Mouse (Mus musculus) lung, adult 10 weeks (tissue): ENCODE results near the gene Aspa. TPM values are rescaled to one million over a fixed set of nuclear protein-coding genes. Genes with fewer than 3 reads are reported as not detected.

Experiments used
- polyA plus RNA-seq: library from polyadenylated mRNA; stranded (reverse); fragments of 350-450 nt; fragmentation: Illumina TruSeq; extraction: RNeasy Lipid Tissue Mini Kit (QIAGEN cat#74804); gene quantifications from one replicate; pipeline ENCODE4 v1.2.3, GENCODE M21; 2014; ENCODE audit warnings: low read depth, low replicate concordance; ENCODE audit not compliant: insufficient read depth

Gene Aspa
- 6.8 TPM for polyA plus RNA-seq

DNA sequence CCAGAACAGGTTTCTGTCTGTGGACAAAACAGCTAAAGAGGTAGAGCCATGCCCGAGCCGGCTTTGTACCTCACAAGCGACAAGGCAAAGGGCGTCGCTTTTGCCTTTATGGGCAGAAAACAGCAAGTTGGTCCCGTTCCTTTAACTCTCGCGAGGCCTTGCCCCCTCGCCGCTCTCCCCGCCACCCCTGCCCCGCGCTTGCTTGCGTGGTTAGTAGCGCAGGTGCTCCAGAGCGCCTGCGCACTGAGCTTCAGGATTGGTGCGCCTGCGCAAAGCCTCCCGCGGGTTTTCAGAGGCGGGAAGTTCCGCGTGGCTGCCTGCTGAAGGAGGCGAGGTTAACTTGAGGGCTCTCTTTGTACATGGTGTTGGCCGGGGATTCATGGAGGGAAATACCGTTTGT is at the start of gene Aspa, which contains the start of the genes Gm49340 and Spata22:
TSS of gene Aspa (minus strand) at position 155 of the 400 bp plus-strand sequence.
TSS of gene Gm49340 (plus strand) at position 300 of the 400 bp plus-strand sequence.
TSS of gene Spata22 (plus strand) at position 300 of the 400 bp plus-strand sequence.

GRCm38 (mm10) chr11:73370946-73371345 is 41.5 kb upstream of the Aspa start, which contains the start of gene Olfr376:
Gene Olfr376, plus strand, starts transcription at chr11:73371246.

GRCm38 (mm10) chr11:73350483-73350882 is 21.1 kb upstream of the Aspa start, which contains the start of gene Olfr20:
Gene Olfr20, plus strand, starts transcription at chr11:73350783.

DNA sequence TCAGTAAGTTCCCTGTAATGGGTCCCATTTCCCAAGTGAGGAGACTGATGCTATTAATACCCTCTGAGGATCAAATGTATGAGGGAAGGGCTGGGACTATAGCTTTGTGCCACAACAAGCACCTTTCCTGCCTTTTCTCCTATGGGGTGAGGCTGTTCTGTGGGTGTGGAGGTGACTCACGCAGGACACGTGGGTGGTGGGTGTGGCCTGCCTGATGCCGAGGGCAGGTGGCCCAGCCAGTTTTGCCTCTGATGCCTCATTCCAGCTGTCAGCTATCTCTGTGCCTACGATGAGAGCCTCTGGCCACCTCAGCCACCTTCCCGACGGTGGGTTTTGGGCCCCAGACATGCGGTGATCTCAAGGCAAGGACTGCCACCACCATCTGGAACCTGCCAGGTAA is 62.1 kb downstream of the Aspa start, which contains the start of gene Trpv3:
TSS of gene Trpv3 (plus strand) at position 122 of the 400 bp plus-strand sequence.

Other genes with a start within 250 kb of the Aspa start
- 1.3 TPM for gene Itgae, start 239.0 kb downstream of the Aspa start, polyA plus RNA-seq
- 0.49 TPM for gene Haspin, start 191.3 kb downstream of the Aspa start, polyA plus RNA-seq
- gene P2rx5, start 169.2 kb downstream of the Aspa start, polyA plus RNA-seq = 3.9 TPM
- gene Emc6, start 152.6 kb downstream of the Aspa start, polyA plus RNA-seq = 70.2 TPM
- 108 TPM for gene Tax1bp3, start 152.5 kb downstream of the Aspa start, polyA plus RNA-seq
- gene Ctns, start 130.6 kb downstream of the Aspa start, polyA plus RNA-seq = 7.2 TPM
- gene Shpk, start 130.1 kb downstream of the Aspa start, polyA plus RNA-seq = 2.0 TPM
- 0.17 TPM for gene Trpv1, start 95.3 kb downstream of the Aspa start, polyA plus RNA-seq
- gene Trpv3, start 62.2 kb downstream of the Aspa start, polyA plus RNA-seq = 0.03 TPM
- gene Gm49340, start 145 bp upstream of the Aspa start, polyA plus RNA-seq = not detected
- gene Spata22, start 145 bp upstream of the Aspa start, polyA plus RNA-seq = 0.19 TPM
- gene Olfr20, start 21.2 kb upstream of the Aspa start, polyA plus RNA-seq = not detected
- not detected for gene Olfr376, start 41.6 kb upstream of the Aspa start, polyA plus RNA-seq
- not detected for gene Olfr1, start 70.0 kb upstream of the Aspa start, polyA plus RNA-seq
- gene Olfr378, start 98.9 kb upstream of the Aspa start, polyA plus RNA-seq = not detected
- not detected for gene Olfr380, start 127.9 kb upstream of the Aspa start, polyA plus RNA-seq
- not detected for gene Olfr381, start 162.0 kb upstream of the Aspa start, polyA plus RNA-seq
- not detected for gene Olfr382, start 187.6 kb upstream of the Aspa start, polyA plus RNA-seq